Mouse (Mus musculus) left cerebral cortex, adult 8-10 months (tissue): ENCODE measurements at regions not wholly inside any gene's neighbourhood (a gene's known extent, or its start where the extent isn't known, plus 50 kb on each side); places are given as distances from the start of the nearest gene placed in this dataset.
A peak's percentile ranks its signal among the peaks of the same experiment; 100 is the strongest.

Experiments used
- DNase-seq, 2 experiments: peaks; one replicate each; pipeline ENCODE4 v3.0.0; 2022; ENCODE audit warnings: low spot score in 2 of 2

- no peak for DNase-seq
Observed at GRCm38 (mm10) chr7:79543231-79544071, 74.0 kb downstream of the Rhcg start.

- DNase-seq = no peak
Observed at GRCm38 (mm10) chr7:79542379-79543015, 75.0 kb downstream of the Rhcg start.

GRCm38 (mm10) chr7:79540246-79540645, 74.1 kb upstream of the Polg start:
- DNase-seq = no peak

GRCm38 (mm10) chr7:79539426-79539825, 73.3 kb upstream of the Polg start:
- DNase-seq = no peak

GRCm38 (mm10) chr7:79536157-79536641, 70.0 kb upstream of the Polg start:
- no peak for DNase-seq

GRCm38 (mm10) chr7:79535251-79536111, 69.3 kb upstream of the Polg start:
- DNase-seq = no peak

- no peak for DNase-seq
Observed at GRCm38 (mm10) chr7:79534819-79535218, 68.7 kb upstream of the Polg start.

GRCm38 (mm10) chr7:79534381-79534780, 68.2 kb upstream of the Polg start:
- no peak for DNase-seq

GRCm38 (mm10) chr7:79532626-79533140, 66.5 kb upstream of the Polg start:
- no peak for DNase-seq

GRCm38 (mm10) chr7:79531551-79532356, 65.6 kb upstream of the Polg start:
- DNase-seq = peak in 1 of 2 experiments; percentile 59

GRCm38 (mm10) chr7:79531142-79531541, 65.0 kb upstream of the Polg start:
- no peak for DNase-seq

- no peak for DNase-seq
Observed at GRCm38 (mm10) chr7:79529480-79529879, 63.3 kb upstream of the Polg start.

- DNase-seq = no peak
Observed at GRCm38 (mm10) chr7:79527984-79528383, 61.8 kb upstream of the Polg start.

- DNase-seq = no peak
Observed at GRCm38 (mm10) chr7:79525690-79526630, 59.8 kb upstream of the Polg start.

GRCm38 (mm10) chr7:79524921-79525320, 58.8 kb upstream of the Polg start:
- DNase-seq = peak in 1 of 2 experiments; percentile 90

- peak in 1 of 2 experiments; percentile 88 for DNase-seq
Observed at GRCm38 (mm10) chr7:79523696-79524095, 57.5 kb upstream of the Polg start.

GRCm38 (mm10) chr7:79522046-79522445, 55.9 kb upstream of the Polg start:
- no peak for DNase-seq

GRCm38 (mm10) chr7:79521259-79521658, 55.1 kb upstream of the Polg start:
- no peak for DNase-seq

- peak in 1 of 2 experiments; percentile 84 for DNase-seq
Observed at GRCm38 (mm10) chr7:79520222-79520710, 54.1 kb upstream of the Polg start.
